Mouse (Mus musculus): Measurements from ENCODE around the gene Inafm2.

Inafm2 gene

GRCm38 (mm10) chr2:118745232-118745884 lies at the start of gene Inafm2:
Gene Inafm2 (plus strand): TSS chr2:118745758.
- peak; percentile 88 to 91 for DNase-seq

- no peak for DNase-seq
These were observed 48.9 kb upstream of the Inafm2 start for GRCm38 (mm10) chr2:118696451-118697308.

- DNase-seq, result no peak
These were observed 48.2 kb upstream of the Inafm2 start for GRCm38 (mm10) chr2:118697311-118697877.

GRCm38 (mm10) chr2:118697955-118698354 lies 47.6 kb upstream of the Inafm2 start:
- DNase-seq, result no peak

GRCm38 (mm10) chr2:118700179-118701062 lies 45.1 kb upstream of the Inafm2 start:
- DNase-seq, result peak; percentile 71 to 89

- no peak for DNase-seq
These were observed 44.4 kb upstream of the Inafm2 start for GRCm38 (mm10) chr2:118701161-118701560.

GRCm38 (mm10) chr2:118701971-118702882 lies 43.3 kb upstream of the Inafm2 start:
- no peak for DNase-seq

GRCm38 (mm10) chr2:118702883-118703761 lies 42.4 kb upstream of the Inafm2 start:
- peak; percentile 36 to 69 for DNase-seq

- peak in 1 of 2 experiments; percentile 49 for DNase-seq
These were observed 41.4 kb upstream of the Inafm2 start, which contains the start of gene Ankrd63 for GRCm38 (mm10) chr2:118703913-118704730. Gene Ankrd63 (minus strand): TSS chr2:118703963.

- no peak for DNase-seq
These were observed 39.1 kb upstream of the Inafm2 start for GRCm38 (mm10) chr2:118706436-118706835.

- no peak for DNase-seq
These were observed 37.1 kb upstream of the Inafm2 start for GRCm38 (mm10) chr2:118708472-118708871.

GRCm38 (mm10) chr2:118709655-118710221 lies 35.8 kb upstream of the Inafm2 start:
- no peak for DNase-seq

- no peak for DNase-seq
These were observed 34.5 kb upstream of the Inafm2 start for GRCm38 (mm10) chr2:118711038-118711494.

- no peak for DNase-seq
These were observed 31.9 kb upstream of the Inafm2 start for GRCm38 (mm10) chr2:118713631-118714030.

GRCm38 (mm10) chr2:118714230-118714629 lies 31.3 kb upstream of the Inafm2 start:
- DNase-seq, result no peak

- DNase-seq, result no peak
These were observed 28.9 kb upstream of the Inafm2 start for GRCm38 (mm10) chr2:118716677-118717076.

- DNase-seq, result no peak
These were observed 21.7 kb upstream of the Inafm2 start for GRCm38 (mm10) chr2:118723693-118724486.

GRCm38 (mm10) chr2:118725511-118725910 lies 20.0 kb upstream of the Inafm2 start:
- DNase-seq, result no peak

Measured in spleen, adult 18-20 months (tissue).